Mouse (Mus musculus) G1E (cell line): ENCODE measurements around the gene Mttp.

Experiments used
- CTCF ChIP-seq: IDR thresholded peaks from 2 replicates; pipeline ENCODE4 v1.5.1; 2012; ENCODE audit warnings: low read depth, low read length, inconsistent platforms, mixed read lengths
- GATA1 ChIP-seq: IDR thresholded peaks from 2 replicates; pipeline ENCODE4 v1.6.1; 2012; ENCODE audit warnings: borderline replicate concordance, low read length, inconsistent platforms, mixed read lengths
- GATA2 ChIP-seq: IDR thresholded peaks from 2 replicates; pipeline ENCODE4 v1.6.1; 2012; ENCODE audit warnings: low read depth, low read length, inconsistent platforms, borderline replicate concordance
- POLR2AphosphoS5 ChIP-seq: IDR thresholded peaks from 2 replicates; pipeline ENCODE4 v1.6.1; 2012; ENCODE audit warnings: low read depth, low read length, inconsistent platforms; ENCODE audit not compliant: insufficient replicate concordance
- TAL1 ChIP-seq: conservative IDR thresholded peaks from 2 replicates; pipeline ENCODE4 v1.6.1; 2012; ENCODE audit warnings: low read depth, low read length, inconsistent platforms, mixed read lengths

- TF ChIP-seq CTCF (no peak), TAL1 (no peak), GATA1 (no peak), POLR2AphosphoS5 (no peak), GATA2 (no peak)
Measured at GRCm38 (mm10) chr3:138185290-138185689, 40.5 kb upstream of the Mttp start.
